Mouse (Mus musculus): ENCODE results near the gene Speer4d. TPM values are rescaled to one million over a fixed set of nuclear protein-coding genes. Genes with fewer than 3 reads are reported as not detected.

Speer4d gene
- total RNA-seq, 2 experiments from 2014 or later = not detected

Other genes starting within 250 kb of the Speer4d start
- gene Gm21149, start 142.5 kb upstream of the Speer4d start, total RNA-seq (2021) = not detected
- gene Gm21190, start 89.8 kb upstream of the Speer4d start, total RNA-seq (2021) = not detected
- gene Gm21083, start 41.7 kb upstream of the Speer4d start, total RNA-seq (2021) = not detected
- not detected for gene 4930572O03Rik, start 38.0 kb downstream of the Speer4d start, total RNA-seq (2021)
- gene Speer4c, start 95.2 kb downstream of the Speer4d start, total RNA-seq (2021) = under 1 TPM in 1 of 2 experiments, not detected in 1; 0.41 TPM